Mouse (Mus musculus): ENCODE results near the gene Fnip1.

Fnip1 gene

DNA sequence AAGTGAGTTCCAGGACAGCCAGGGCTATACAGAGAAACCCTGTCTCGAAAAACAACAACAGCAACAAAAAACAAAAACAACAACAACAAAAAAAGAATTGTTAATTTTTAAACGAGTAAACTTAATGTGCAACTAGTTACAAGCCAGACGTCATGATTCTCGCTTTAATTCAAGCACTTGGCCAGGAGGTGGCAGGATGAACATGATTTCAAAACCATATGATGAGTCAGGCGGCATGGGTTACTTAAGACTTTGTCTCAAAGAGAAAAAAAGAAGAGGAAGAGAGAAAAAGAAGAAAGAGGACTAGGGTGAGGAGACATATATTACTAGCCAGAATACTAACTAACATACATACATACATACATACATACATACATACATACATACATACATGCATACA, 124.8 kb downstream of the Fnip1 start:
- DNase-seq: no peak
